Mouse (Mus musculus) embryonic facial prominence, embryonic 13.5 days (tissue): ENCODE results near the gene Fggy. TPM values are rescaled to one million over a fixed set of nuclear protein-coding genes. Genes with fewer than 3 reads are reported as not detected.

Source experiments
- ATAC-seq: fragments of 200-750 bp; cut with Nextera tagmentation; 2 replicates; pipeline ENCODE4 v1.8.0; 2017; ENCODE audit warnings: low read depth; ENCODE audit not compliant: insufficient number of reproducible peaks, insufficient read depth, low FRiP score, low TSS enrichment
- H3K27ac ChIP-seq: fragments of 300-500 bp; sonication (generic); 2 replicates; pipeline ENCODE4 v1.5.1; 2015; ENCODE audit warnings: moderate library complexity, mild to moderate bottlenecking, inconsistent platforms
- H3K27me3 ChIP-seq: fragments of 300-500 bp; sonication (generic); 2 replicates; pipeline ENCODE4 v1.6.1; 2015; ENCODE audit warnings: mild to moderate bottlenecking, inconsistent platforms
- H3K36me3 ChIP-seq: fragments of 300-500 bp; sonication (generic); 2 replicates; pipeline ENCODE4 v1.6.1; 2015; ENCODE audit warnings: mild to moderate bottlenecking, inconsistent platforms
- H3K4me1 ChIP-seq: fragments of 300-500 bp; sonication (generic); 2 replicates; pipeline ENCODE4 v1.6.1; 2015; ENCODE audit warnings: inconsistent platforms
- H3K4me2 ChIP-seq: fragments of 300-500 bp; sonication (generic); 2 replicates; pipeline ENCODE4 v1.6.1; 2015; ENCODE audit warnings: moderate library complexity, mild to moderate bottlenecking, inconsistent platforms
- H3K4me3 ChIP-seq: fragments of 300-500 bp; sonication (generic); 2 replicates; pipeline ENCODE4 v1.5.1; 2015; ENCODE audit warnings: mild to moderate bottlenecking, inconsistent platforms
- H3K9ac ChIP-seq: fragments of 300-500 bp; sonication (generic); 2 replicates; pipeline ENCODE4 v1.6.1; 2015; ENCODE audit warnings: mild to moderate bottlenecking, inconsistent platforms
- H3K9me3 ChIP-seq: fragments of 300-500 bp; sonication (generic); 2 replicates; pipeline ENCODE4 v1.6.1; 2016; ENCODE audit warnings: inconsistent platforms
- WGBS: fragments of 180-500 bp; shearing (Covaris S2); methylation state at CpG from one replicate; pipeline ENCODE4 v1.1.7; 2015; ENCODE audit warnings: mixed read lengths; 5-methylcytosine and 5-hydroxymethylcytosine counted together
- polyA plus RNA-seq: library from polyadenylated mRNA; unstranded; fragments of >200 nt; fragmentation: Nextera tagmentation; extraction: Ambion mirVana; gene quantifications from 2 replicates; pipeline ENCODE4 v1.2.1, GENCODE M21; 2015

Gene Fggy
- polyA plus RNA-seq, 1 experiment from 2014 or later: 11.4 TPM

DNA sequence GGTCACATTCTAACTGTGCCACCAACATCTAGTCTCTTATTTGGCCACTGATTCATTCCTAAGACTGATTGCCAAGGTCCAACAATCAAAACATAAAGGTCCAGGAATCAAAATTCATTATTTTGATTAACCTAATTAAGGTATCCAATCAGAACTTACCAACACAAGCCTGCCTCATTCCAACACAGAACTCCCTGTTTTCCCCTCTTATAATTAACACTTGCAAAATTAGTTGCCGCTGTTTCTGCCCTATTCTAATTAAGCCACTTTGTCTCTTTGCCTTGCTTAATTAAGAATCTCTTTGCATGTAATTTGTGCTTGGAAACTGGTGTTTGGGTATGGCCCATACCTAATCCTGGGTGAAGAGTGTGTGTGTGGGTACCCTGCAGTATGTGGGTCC is 372.6 kb downstream of the Fggy start:
- Histone ChIP-seq H3K9ac (no peak overlapping the region), H3K4me1 (0 out of 2 replicates have a peak, but pooled peaks cover under 1% of the 10 kb centered on the region), H3K9me3 (no peaks in the 10 kb centered on the region), H3K36me3 (no peaks in the 10 kb centered on the region), H3K4me3 (no peak overlapping the region), H3K27me3 (no peaks in the 10 kb centered on the region), H3K4me2 (no peak overlapping the region), H3K27ac (no peak overlapping the region)
- 75% methylated on average over 1 of the region's 1 CpGs for WGBS
- no peak for ATAC-seq

DNA sequence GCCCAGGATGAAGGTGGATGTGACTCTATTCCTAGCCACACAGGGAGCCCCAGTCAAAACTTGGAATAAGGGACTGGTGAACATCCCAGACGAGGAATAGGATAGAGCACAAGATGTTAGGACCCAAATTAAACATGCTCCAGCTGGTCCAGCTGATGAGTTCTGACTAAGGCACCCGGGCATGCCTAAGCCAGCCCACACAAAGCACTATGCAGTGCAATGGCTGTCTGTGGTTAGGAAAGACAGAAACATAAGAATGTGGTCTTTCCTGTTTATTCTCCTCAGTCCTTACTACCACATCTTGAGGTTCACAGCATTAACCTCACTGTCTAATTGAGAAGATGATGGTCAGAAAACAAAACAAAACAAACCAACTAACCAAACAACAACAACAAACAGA is 374.0 kb downstream of the Fggy start:
- Histone ChIP-seq H3K4me1 (no peaks in the 10 kb centered on the region), H3K27me3 (no peaks in the 10 kb centered on the region), H3K4me3 (no peak overlapping the region), H3K36me3 (no peaks in the 10 kb centered on the region), H3K9me3 (no peaks in the 10 kb centered on the region), H3K9ac (no peak overlapping the region), H3K27ac (no peak overlapping the region), H3K4me2 (no peak overlapping the region)
- peak; percentile 43; the same call in 1 of the 2 replicates for ATAC-seq
- WGBS: 50% methylated on average over 2 of the region's 2 CpGs

DNA sequence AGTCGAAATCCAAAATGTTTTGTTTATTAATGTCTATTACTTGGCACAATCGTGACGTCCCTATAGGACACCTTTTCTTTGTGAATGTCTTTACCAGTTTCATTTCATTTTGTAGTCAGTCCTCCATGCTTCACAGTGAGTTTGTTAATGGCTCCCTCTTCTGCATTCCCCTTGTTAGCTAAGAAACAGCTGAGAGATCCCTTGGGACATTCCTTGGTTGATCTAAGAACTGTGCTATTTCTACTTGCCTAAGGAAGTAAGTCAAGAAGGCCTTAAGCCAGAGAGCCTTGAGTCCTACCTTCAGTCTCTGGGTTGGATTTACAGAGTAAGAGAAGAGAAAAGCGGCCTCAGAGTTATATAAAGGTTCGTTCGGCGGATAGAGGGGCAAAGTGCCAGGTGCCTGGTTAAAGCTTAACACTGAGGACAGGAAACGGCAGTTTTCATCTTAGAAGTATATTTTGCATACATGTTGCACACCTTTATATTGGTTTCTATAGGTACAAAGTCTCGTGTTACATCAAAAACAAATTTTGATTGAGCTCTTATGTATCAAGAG is 376.6 kb downstream of the Fggy start:
- H3K27ac ChIP-seq: no peak overlapping the region
- no peaks in the 10 kb centered on the region for H3K27me3 ChIP-seq
- H3K4me1 ChIP-seq: no peaks in the 10 kb centered on the region
- ATAC-seq: no peak
- no peak overlapping the region for H3K4me2 ChIP-seq
- no peak overlapping the region for H3K4me3 ChIP-seq
- WGBS: 85% methylated on average over 9 of the region's 9 CpGs
- H3K36me3 ChIP-seq: no peaks in the 10 kb centered on the region
- H3K9me3 ChIP-seq: no peaks in the 10 kb centered on the region
- H3K9ac ChIP-seq: no peak overlapping the region

DNA sequence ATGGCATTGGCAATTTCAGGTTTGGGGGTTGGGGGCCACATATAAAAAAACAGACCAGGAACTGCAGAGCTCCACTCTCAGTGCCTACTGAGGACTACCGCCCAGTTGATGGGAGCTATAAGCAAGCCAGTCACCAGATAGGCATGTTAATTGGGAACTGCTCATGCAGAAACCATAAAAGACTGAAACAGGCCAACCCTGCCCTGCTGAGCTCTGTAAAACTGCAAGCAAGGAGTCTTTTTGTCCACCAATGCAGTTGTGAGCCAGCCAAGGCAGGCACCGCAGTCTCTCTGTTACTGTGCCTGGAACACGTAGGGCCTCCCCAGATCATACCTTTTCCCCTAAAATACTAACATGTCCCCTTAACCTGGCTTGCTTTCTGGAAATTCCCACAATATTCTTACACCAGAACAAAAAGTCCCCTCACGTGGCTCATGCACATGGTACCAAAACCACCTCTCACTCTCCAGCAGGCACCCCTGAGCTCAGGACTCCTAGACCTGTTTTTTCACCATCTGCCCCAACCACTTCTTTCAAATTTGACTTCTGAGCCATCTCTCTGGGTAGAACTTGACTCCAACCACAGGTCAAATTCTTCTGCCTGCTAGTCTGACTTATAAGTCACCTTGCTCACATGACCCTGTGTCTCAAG is 377.2 kb downstream of the Fggy start:
- no peak overlapping the region for H3K9ac ChIP-seq
- ATAC-seq: no peak
- no peak overlapping the region for H3K27ac ChIP-seq
- 86% methylated on average over 4 of the region's 4 CpGs for WGBS
- H3K4me3 ChIP-seq: no peak overlapping the region
- no peak overlapping the region for H3K4me2 ChIP-seq
- no peaks in the 10 kb centered on the region for H3K36me3 ChIP-seq
- H3K27me3 ChIP-seq: no peaks in the 10 kb centered on the region
- no peaks in the 10 kb centered on the region for H3K9me3 ChIP-seq
- no peaks in the 10 kb centered on the region for H3K4me1 ChIP-seq

DNA sequence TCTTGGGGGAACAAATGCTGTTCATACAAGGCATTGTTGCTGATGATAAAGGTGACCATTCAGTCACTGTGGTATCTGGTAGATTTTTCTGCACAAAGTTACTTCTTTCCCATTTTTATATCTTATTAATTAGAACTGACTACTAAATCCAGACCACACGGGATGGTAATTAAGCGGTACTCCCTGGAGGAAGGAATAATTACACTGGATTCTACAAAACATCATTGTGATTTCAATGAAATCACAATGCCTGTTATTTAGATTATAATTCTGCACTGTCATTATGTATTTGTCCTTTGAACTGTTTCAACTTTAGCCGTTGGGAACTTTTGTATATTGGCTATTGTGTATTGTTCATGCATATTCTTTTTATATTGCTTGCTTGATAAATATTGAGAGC is 381.4 kb downstream of the Fggy start:
- ATAC-seq: no peak
- Histone ChIP-seq H3K9ac (no peak overlapping the region), H3K27me3 (no peaks in the 10 kb centered on the region), H3K27ac (no peak overlapping the region), H3K36me3 (no peaks in the 10 kb centered on the region), H3K4me2 (no peak overlapping the region), H3K9me3 (no peaks in the 10 kb centered on the region), H3K4me3 (no peak overlapping the region), H3K4me1 (no peaks in the 10 kb centered on the region)
- WGBS: 64% methylated on average over 3 of the region's 3 CpGs

DNA sequence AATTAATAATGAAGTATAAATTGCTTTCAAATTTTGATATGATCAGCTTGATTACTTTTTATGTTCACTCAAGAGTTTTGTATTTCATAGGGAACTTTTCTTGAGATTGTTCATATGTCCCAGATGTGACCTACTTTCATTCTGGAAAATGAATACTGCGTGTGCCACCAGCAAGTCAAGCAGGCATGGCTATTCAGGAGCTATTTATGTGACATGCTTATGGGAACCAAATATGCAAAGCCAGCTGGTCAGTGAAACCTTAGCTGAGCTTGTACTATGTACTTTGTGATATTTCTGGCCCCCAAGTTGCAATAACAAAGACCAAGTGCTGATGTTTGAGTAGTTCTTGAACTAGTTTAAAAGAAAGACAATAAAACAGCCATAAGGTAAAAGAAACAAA is 390.6 kb downstream of the Fggy start:
- H3K36me3 ChIP-seq: no peaks in the 10 kb centered on the region
- 33% methylated on average over 1 of the region's 1 CpGs for WGBS
- H3K27me3 ChIP-seq: no peaks in the 10 kb centered on the region
- no peak overlapping the region for H3K4me3 ChIP-seq
- no peak for ATAC-seq
- H3K27ac ChIP-seq: no peak overlapping the region
- no peaks in the 10 kb centered on the region for H3K4me1 ChIP-seq
- H3K9me3 ChIP-seq: no peaks in the 10 kb centered on the region
- H3K9ac ChIP-seq: no peak overlapping the region
- H3K4me2 ChIP-seq: no peak overlapping the region

DNA sequence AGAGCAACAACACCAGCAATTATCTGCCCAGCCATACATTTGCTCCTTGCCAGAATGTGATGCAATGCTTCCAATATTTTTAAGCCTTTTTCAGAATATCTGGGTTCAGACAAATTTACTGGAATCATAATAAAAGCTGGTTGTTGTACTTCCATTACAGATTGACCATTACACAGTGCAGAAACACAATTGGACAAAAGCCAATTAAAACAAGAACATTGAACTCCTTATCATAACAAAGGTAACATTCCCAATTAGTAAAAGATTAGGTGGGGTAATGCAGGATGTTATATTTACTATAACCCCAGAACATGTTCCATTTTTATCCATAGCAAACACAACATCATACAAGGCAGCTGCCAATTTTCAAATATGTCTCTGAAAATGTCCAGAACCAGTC is 396.0 kb downstream of the Fggy start:
- Histone ChIP-seq H3K4me1 (no peaks in the 10 kb centered on the region), H3K4me3 (no peak overlapping the region), H3K4me2 (no peak overlapping the region), H3K27ac (no peak overlapping the region), H3K9ac (no peak overlapping the region), H3K9me3 (no peaks in the 10 kb centered on the region), H3K36me3 (no peaks in the 10 kb centered on the region), H3K27me3 (no peaks in the 10 kb centered on the region)
- ATAC-seq: no peak

DNA sequence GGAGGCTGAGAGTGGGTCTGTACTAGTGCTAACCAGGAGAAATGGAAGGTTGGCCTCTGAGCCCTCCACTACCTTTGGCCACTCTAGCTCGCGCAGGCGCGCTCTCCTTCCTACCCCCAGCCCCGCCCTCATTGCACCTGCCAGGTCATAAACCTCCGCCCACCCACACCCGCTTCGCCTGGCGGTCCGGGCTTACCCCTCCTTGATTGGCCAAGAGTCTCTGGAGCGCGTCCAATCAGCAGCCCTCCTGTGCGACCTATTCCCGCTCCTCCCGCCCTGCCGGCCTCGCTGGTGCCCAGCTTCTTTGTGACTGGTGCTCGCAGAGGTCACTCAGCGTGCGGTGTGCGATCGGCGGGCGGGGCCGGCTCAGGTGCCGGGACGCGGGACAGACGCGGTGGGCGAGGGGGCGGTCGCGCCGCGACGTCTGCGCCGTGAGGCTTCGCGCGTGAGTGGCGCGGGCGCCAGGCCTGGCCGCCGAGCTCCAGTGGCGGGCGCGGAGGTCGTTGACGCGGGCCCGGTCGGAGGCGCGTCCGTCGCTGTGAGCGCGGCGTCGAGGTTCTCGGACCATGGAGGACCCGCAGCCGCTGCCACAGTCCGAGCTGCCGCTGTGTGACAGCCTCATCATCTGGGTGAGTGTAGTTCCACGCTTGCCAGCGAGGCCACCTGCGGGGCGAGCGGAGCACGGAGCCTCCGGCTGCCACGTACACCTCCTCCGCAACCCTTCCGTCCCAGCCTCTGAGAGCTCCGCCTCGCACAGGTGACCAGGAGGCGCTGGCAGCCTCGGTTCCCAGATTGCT is 409.8 kb downstream of the Fggy start, which contains the start of gene Hook1:
Hook1 (plus strand) TSS at position 313 of the 797 bp plus-strand sequence.
- ATAC-seq: peak; percentile 97
- WGBS: under 1% methylated on average over 82 of the region's 82 CpGs
- Histone ChIP-seq H3K4me1 (peaks cover 8% of the 10 kb centered on the region), H3K27ac (0 out of 2 replicates have a peak within 1 kb of the TSS, but pooled peaks have one; percentile 55), H3K9me3 (no peaks in the 10 kb centered on the region), H3K9ac (peak within 1 kb of the TSS; percentile 69), H3K27me3 (peaks cover 13% of the 10 kb centered on the region), H3K36me3 (no peaks in the 10 kb centered on the region), H3K4me2 (peak within 1 kb of the TSS; percentile 80), H3K4me3 (peak within 1 kb of the TSS; percentile 65)
